Mouse (Mus musculus): Measurements from ENCODE around the gene Gatad2b. TPM values are rescaled to one million over a fixed set of nuclear protein-coding genes. Genes with fewer than 3 reads are reported as not detected.

The Gatad2b gene
- polyA plus RNA-seq, 1 experiment from 2014 or later = 11.7 TPM

DNA sequence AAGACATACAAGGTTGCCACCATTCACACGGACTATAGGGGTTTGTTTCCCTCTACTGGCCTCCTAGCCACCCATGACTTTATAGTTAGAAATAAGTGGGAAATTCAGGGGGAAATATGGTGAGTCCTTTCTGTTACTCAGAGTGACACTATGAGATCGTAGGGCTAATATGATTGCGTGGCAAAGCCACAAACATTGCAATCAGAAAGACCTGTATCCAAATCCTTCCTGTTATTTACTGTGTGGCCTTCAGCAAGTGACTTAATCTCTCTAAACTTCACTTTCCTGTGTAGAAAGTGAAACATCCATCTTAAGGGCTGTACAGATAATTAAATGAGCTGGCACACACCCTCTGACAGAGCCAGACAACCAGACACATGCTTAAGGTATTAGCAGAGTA, 115.7 kb downstream of the Gatad2b start:
- peaks cover 88% of the 10 kb centered on the region for H3K36me3 ChIP-seq
- H3K9me3 ChIP-seq = no peaks in the 10 kb centered on the region
- H3K27me3 ChIP-seq = no peaks in the 10 kb centered on the region
- WGBS = 83% methylated on average over 3 of the region's 3 CpGs
- ATAC-seq (ENCODE audit: borderline replicate concordance, extremely low read depth, low FRiP score, low TSS enrichment) = no peak
- H3K4me3 ChIP-seq = no peak overlapping the region
- H3K9ac ChIP-seq = no peak overlapping the region
- H3K4me1 ChIP-seq = 0 out of 2 replicates have a peak, but pooled peaks cover 6% of the 10 kb centered on the region
- no peak overlapping the region for H3K4me2 ChIP-seq
- no peak overlapping the region for H3K27ac ChIP-seq

DNA sequence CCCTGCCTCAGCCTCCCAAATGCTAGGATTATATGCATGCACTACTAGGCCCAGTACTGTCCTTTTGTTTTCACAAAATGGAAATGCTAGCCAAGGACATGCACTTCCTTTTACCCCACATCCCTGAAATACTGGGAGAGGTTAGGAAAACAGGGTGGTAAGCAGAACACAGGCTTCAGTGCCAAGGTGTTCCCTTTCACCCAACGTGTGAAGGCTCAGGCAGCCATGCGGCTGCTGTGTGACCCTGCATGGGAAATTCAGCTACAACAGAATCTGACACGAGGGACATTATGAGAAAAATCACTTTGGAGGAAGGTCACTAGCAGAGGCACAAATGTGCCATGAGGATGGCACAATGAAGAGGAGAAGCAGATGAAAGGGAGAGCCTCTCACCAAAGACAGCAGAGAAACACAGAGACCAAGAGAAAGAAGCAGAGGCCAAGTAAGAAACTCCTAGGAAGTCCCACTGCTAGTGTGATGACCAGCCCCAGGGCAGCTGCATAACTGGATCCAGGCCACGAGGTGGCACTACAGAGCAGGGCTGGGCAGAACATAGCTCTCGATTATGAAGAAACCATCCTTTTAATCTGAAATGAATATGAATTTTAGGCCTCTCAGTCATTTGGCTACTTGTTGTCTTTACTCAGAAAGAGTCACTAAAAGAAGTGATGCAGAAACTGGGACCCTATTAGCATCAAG, 119.5 kb downstream of the Gatad2b start:
- WGBS = 40% methylated on average over 5 of the region's 5 CpGs
- no peak for ATAC-seq (ENCODE audit: borderline replicate concordance, extremely low read depth, low FRiP score, low TSS enrichment)
- peaks cover 79% of the 10 kb centered on the region for H3K36me3 ChIP-seq
- no peak overlapping the region for H3K9ac ChIP-seq
- no peaks in the 10 kb centered on the region for H3K27me3 ChIP-seq
- H3K4me2 ChIP-seq = no peak overlapping the region
- no peaks in the 10 kb centered on the region for H3K9me3 ChIP-seq
- H3K4me1 ChIP-seq = 0 out of 2 replicates have a peak, but pooled peaks cover 6% of the 10 kb centered on the region
- H3K4me3 ChIP-seq = no peak overlapping the region
- H3K27ac ChIP-seq = no peak overlapping the region

DNA sequence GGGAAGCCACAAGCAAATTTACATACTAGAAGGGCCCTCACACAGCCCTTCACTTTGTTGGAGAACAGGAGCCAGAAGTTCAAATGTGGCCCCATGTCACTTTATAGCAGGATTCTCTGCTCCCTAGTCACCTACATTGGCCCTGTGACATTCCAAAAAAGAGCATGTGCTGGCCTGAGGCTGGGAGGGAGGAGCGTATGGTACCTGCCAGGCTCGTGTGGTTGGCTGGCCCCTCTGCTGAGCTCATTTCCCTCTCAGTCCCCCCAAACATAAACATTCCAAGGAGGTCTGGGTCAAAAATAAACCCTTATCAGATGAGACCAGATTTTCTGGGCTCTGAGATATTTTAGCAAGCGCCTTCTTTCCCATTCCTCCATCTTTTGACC, 120.0 kb downstream of the Gatad2b start:
- ATAC-seq (ENCODE audit: borderline replicate concordance, extremely low read depth, low FRiP score, low TSS enrichment) = 0 out of 2 replicates have a peak, but pooled peaks have one; percentile 46
- no peak overlapping the region for H3K9ac ChIP-seq
- peaks cover 79% of the 10 kb centered on the region for H3K36me3 ChIP-seq
- H3K27ac ChIP-seq = no peak overlapping the region
- H3K9me3 ChIP-seq = no peaks in the 10 kb centered on the region
- no peaks in the 10 kb centered on the region for H3K27me3 ChIP-seq
- WGBS = 29% methylated on average over 3 of the region's 3 CpGs
- H3K4me1 ChIP-seq = 0 out of 2 replicates have a peak, but pooled peaks cover 6% of the 10 kb centered on the region
- no peak overlapping the region for H3K4me3 ChIP-seq
- no peak overlapping the region for H3K4me2 ChIP-seq

Small RNA genes within 50 kb of the gene (microRNA-seq; reads per million reads assigned to microRNA genes)
- gene Mir7012 = not detected

Other genes starting within 250 kb of the Gatad2b start
- gene 4933434E20Rik, start 241.5 kb upstream of the Gatad2b start, polyA plus RNA-seq (2015; fragmentation: Nextera tagmentation; extraction: Ambion mirVana) = 142 and 154 TPM in 2 replicates
- gene Ubap2l, start 240.6 kb upstream of the Gatad2b start, polyA plus RNA-seq (2015; fragmentation: Nextera tagmentation; extraction: Ambion mirVana) = 153 and 157 TPM in 2 replicates
- gene Tpm3, start 220.5 kb upstream of the Gatad2b start, polyA plus RNA-seq (2015; fragmentation: Nextera tagmentation; extraction: Ambion mirVana) = 637 and 683 TPM in 2 replicates
- 0.37 and 0.40 TPM in 2 replicates for gene Nup210l, start 189.0 kb upstream of the Gatad2b start, polyA plus RNA-seq (2015; fragmentation: Nextera tagmentation; extraction: Ambion mirVana)
- 1,416 and 1,510 TPM in 2 replicates for gene Rps27, start 79.5 kb upstream of the Gatad2b start, polyA plus RNA-seq (2015; fragmentation: Nextera tagmentation; extraction: Ambion mirVana)
- gene Rab13, start 79.5 kb upstream of the Gatad2b start, polyA plus RNA-seq (2015; fragmentation: Nextera tagmentation; extraction: Ambion mirVana) = 35.8 and 40.0 TPM in 2 replicates
- 90.2 and 100 TPM in 2 replicates for gene Jtb, start 61.6 kb upstream of the Gatad2b start, polyA plus RNA-seq (2015; fragmentation: Nextera tagmentation; extraction: Ambion mirVana)
- gene Creb3l4, start 49.7 kb upstream of the Gatad2b start, polyA plus RNA-seq (2015; fragmentation: Nextera tagmentation; extraction: Ambion mirVana) = 6.0 and 6.3 TPM in 2 replicates
- gene Slc39a1, start 45.0 kb upstream of the Gatad2b start, polyA plus RNA-seq (2015; fragmentation: Nextera tagmentation; extraction: Ambion mirVana) = 94.7 and 102 TPM in 2 replicates
- 19.9 and 21.1 TPM in 2 replicates for gene Crtc2, start 39.0 kb upstream of the Gatad2b start, polyA plus RNA-seq (2015; fragmentation: Nextera tagmentation; extraction: Ambion mirVana)
- gene Dennd4b, start 28.0 kb upstream of the Gatad2b start, polyA plus RNA-seq (2015; fragmentation: Nextera tagmentation; extraction: Ambion mirVana) = 3.4 and 4.8 TPM in 2 replicates
- 25.7 and 25.8 TPM in 2 replicates for gene Slc27a3, start 96.8 kb downstream of the Gatad2b start, polyA plus RNA-seq (2015; fragmentation: Nextera tagmentation; extraction: Ambion mirVana)
- 30.8 and 33.3 TPM in 2 replicates for gene Ints3, start 140.4 kb downstream of the Gatad2b start, polyA plus RNA-seq (2015; fragmentation: Nextera tagmentation; extraction: Ambion mirVana)
- gene Npr1, start 172.7 kb downstream of the Gatad2b start, polyA plus RNA-seq (2015; fragmentation: Nextera tagmentation; extraction: Ambion mirVana) = 17.3 and 21.0 TPM in 2 replicates
- 208 and 219 TPM in 2 replicates for gene Ilf2, start 182.9 kb downstream of the Gatad2b start, polyA plus RNA-seq (2015; fragmentation: Nextera tagmentation; extraction: Ambion mirVana)
- 77.3 and 85.6 TPM in 2 replicates for gene Snapin, start 197.9 kb downstream of the Gatad2b start, polyA plus RNA-seq (2015; fragmentation: Nextera tagmentation; extraction: Ambion mirVana)
- gene Chtop, start 216.3 kb downstream of the Gatad2b start, polyA plus RNA-seq (2015; fragmentation: Nextera tagmentation; extraction: Ambion mirVana) = 154 TPM in 2 replicates
- 42.8 and 45.3 TPM in 2 replicates for gene S100a1, start 221.2 kb downstream of the Gatad2b start, polyA plus RNA-seq (2015; fragmentation: Nextera tagmentation; extraction: Ambion mirVana)
- 43.9 and 44.6 TPM in 2 replicates for gene S100a13, start 221.3 kb downstream of the Gatad2b start, polyA plus RNA-seq (2015; fragmentation: Nextera tagmentation; extraction: Ambion mirVana)
- 7.9 and 12.6 TPM in 2 replicates for gene S100a14, start 233.7 kb downstream of the Gatad2b start, polyA plus RNA-seq (2015; fragmentation: Nextera tagmentation; extraction: Ambion mirVana)
- gene S100a16, start 244.1 kb downstream of the Gatad2b start, polyA plus RNA-seq (2015; fragmentation: Nextera tagmentation; extraction: Ambion mirVana) = 217 and 233 TPM in 2 replicates